Mouse (Mus musculus): ENCODE results near the gene Smarca4.

GRCm38 (mm10) chr9:21737188-21737587, 121.2 kb downstream of the Smarca4 start:
- TF ChIP-seq EP300 (IDR thresholded peaks at IDR 0.05; ENCODE audit: low read depth) (no peak), CTCF (IDR thresholded peaks at IDR 0.05; ENCODE audit: low read depth) (no peak)
